Mouse (Mus musculus): ENCODE measurements at regions not wholly inside any gene's neighbourhood (a gene's known extent, or its start where the extent isn't known, plus 50 kb on each side); places are given as distances from the start of the nearest gene placed in this dataset.

DNA sequence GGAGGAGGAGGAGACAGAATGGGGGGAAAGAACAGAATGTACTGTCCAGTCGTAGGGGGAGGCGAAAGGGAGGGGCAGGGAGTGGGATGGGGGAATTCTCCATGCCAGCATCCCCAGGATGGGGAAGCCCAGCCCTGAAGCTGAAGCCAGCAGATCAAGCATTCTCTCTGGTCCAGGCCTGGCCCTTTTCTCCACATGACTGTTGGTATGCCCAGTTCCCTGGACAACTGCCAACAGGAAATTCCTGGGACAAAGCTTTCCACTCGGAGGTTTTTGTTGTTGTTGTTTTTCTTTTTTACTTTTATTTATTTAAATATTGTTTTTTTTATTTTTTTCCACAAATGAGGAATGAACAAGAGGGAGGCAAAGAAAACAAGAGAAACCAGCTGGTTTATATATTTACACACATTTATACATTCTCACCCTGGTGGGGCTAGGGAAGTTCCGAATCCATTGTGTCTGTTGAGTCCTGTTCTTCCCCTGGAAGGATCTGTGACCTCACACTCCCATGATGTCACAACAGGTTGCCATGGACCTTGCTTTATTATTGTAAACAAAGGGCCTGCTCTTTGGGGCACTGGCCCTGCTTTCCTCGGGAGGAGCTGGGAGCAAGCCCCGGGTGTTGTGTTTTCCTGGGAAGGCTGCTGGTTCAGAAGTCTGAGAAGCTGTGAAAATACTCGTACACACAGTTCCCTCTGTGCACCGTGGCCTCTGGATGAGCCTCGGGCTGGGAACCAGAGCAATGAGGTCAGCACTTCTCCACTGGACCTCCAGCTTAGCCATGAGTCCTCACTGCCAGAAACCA lies 135.5 kb upstream of the Med13l start:
- DNase-seq (ENCODE audit: low spot score in 2 of 2) = no peak

DNA sequence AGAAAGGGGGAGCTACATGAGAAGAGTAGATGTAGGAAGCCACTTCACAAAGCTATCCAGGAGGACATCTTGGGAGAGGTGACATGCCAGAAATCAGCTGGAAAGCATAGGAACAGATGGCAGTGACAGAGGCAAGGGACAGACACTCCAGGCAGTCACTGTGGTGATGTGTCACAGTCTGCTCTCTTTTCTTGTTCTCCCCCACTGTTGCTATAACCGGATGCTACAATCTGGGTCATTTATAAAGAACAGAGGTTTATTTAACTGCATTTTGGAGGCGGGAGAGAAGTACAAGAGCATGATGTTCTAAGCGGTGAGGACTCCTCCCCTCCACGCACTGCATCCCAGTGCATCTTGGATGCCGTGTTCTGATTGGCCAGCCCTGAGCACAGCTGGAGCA lies 133.8 kb upstream of the Med13l start:
- no peak for DNase-seq (ENCODE audit: low spot score in 2 of 2)

- DNase-seq (ENCODE audit: low spot score in 2 of 2) = no peak
Measured at GRCm38 (mm10) chr5:118428323-118429095, 132.0 kb upstream of the Med13l start.

DNA sequence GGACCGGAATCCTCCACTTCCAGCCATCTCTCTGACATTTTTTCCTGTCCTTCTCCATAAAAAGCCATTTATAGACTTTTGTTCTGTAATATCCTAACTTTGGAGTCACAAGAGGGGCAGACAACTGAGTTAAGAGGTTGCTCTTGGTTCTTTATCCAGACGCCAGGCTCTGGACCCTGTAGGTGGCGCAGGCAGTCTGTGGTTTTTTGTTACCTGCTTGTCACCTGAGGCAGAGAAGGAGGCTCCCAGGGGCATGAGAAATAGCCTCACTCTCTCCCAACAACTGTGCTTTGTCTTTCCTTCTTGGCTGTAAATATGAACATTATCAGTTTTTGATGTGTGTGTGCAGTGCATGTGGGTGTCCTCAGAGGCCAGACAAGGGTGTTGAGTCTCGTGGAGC lies 126.9 kb upstream of the Med13l start:
- DNase-seq (ENCODE audit: low spot score in 2 of 2) = no peak

DNA sequence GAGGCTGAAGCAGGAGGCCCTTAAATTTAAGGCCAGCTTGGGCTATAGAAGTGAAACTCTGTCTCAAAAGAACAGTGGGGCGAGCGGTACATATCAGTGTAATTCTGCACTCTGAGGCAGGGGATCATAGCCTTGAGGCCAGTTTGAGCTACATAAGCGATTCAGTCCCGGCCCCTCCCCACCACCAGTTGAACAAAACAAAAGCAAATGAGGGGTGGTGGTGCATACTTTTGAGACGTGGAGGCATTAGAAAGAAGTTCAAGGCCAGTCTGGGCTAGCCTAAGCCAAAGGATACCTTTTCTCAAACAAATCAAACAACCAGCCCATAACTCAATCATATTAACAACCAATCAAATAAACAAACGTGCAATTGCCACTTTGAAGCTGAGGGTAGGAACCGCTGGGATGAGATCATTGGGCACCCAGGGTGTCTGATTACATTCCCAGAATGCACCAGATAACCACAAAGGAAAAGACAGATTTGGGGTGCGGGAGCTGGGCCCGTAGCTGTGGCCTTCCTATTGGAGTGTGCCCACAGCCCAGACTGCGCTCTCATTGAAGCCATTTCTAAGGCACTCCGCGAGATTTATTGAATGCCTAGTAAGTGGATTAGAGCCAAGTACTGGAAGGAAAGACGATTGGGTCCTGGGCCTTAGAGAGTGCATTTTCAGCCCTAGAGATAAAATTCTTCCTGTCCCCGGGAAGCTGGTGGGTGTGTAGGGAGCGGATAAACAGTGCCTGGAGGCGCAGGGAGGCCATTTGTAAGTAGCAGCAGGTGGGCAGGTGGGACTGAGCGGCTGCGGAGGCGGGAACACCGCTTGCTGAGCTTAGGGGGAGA lies 125.5 kb upstream of the Med13l start:
- no peak for DNase-seq (ENCODE audit: low spot score in 2 of 2)

- DNase-seq (ENCODE audit: low spot score in 2 of 2) = no peak
Measured at GRCm38 (mm10) chr5:118435556-118435950, 124.9 kb upstream of the Med13l start.

DNA sequence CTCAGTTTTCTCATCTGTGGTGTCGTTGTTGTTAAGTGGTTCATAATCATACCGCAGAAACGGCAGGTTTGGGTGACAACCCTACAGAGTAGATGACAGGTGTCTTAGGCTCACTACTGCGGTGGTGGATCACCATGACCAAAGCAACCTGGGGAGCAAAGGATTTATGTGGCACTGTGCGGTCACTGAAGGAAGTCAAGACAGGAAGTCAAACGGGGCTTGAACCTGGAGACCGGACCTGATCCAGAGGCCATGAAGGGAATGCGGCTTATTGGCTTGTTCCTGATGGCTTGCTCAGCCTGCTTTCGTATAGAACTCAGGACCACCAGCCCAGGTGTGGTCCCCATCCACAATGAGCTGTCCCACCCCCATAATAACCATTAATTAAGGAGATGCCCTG lies 124.4 kb upstream of the Med13l start:
- DNase-seq (ENCODE audit: low spot score in 2 of 2) = no peak

DNA sequence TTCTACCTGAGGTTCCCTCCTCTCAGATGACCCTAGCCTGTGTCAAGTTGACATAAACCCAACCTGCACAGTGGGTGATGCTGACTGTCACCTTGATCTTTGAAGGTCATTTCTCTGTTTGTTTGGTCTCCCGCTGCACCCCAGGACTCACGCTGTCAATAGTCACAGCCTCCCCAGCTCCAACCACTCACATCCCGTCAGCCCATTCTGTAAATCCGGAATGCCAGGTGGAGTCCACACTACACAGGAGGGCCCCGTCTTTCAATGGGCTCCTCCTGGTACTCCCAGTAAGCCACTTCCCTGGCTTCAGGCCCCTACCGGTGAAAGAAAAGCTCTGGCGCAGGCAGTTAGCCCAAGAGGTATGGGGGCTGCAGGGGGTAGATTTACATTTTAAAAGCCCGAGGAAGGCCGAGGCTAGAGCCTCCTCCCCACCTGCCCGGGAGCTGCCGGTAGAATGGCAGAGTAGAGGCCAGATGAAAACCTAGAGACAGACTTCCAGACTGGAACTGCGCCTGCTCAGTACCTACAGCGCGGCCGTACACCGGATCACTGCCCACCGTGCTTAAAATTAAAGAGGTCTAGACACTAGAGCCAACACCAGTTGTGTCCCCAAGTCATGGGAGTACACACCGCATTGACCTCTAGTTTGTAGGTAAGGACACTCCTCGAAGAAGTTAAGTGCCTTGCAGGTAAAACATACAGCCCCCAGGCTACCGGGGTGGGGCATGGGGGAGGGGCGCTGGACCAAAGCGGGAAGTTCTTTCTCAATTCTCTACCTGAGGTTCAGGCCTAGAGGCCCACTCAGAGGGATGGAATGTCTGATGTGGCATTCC lies 123.8 kb upstream of the Med13l start:
- no peak for DNase-seq (ENCODE audit: low spot score in 2 of 2)

GRCm38 (mm10) chr5:118437307-118437610 lies 123.2 kb upstream of the Med13l start:
- DNase-seq (ENCODE audit: low spot score in 2 of 2) = no peak

DNA sequence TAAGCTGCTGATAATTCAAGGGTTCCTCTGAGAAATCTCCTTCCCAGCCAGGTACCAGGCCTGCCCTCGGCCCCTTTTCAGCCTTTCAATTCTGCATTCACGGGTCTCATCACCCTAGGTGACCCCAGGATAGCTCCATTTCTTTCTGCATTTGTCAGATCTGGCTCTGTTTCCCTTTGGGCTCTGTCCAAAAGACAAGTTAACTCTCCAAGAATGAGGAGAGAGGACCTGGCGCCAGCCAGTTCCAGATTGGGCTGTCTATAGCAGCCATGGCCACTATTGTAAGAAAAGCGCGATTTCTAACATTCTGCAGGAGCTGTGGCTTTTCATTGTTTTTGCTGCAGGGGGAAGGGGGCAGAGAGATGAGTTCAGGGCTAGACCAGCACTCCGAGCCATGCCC lies 122.5 kb upstream of the Med13l start:
- no peak for DNase-seq (ENCODE audit: low spot score in 2 of 2)

DNA sequence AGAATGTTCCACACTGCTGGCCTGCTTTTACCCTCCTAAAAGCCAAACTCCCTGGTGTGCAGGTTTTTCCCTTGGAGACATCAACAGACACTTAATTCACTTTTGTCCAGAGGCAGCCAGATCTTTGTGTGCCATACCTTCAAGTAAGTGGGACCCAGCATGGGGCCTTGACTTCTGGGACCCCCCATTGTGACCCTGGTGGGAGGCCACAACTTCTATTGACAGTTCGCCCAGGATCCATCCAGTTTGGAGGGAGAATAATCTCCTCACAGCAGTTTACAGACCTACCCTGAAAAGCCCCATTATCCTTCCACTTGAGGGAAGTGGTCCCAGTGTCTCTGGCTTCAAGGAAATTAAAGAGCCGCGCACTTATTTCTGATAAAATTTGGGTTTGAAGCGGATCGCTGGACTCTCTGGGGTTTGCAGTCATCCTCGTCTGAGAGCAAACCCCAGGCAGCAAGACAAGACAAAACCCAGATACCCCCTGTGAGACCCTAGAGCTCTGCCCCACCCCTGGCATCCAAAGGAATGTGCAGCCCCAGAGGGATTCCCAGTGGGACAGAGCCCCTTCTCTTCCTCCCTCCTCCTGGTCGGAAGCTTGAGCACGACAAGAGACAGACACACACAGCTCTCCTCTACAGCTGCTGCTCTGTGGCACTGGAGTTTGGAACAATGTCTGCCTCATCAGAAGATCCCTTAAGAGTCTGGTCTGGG lies 115.8 kb upstream of the Med13l start:
- no peak for DNase-seq (ENCODE audit: low spot score in 2 of 2)

DNA sequence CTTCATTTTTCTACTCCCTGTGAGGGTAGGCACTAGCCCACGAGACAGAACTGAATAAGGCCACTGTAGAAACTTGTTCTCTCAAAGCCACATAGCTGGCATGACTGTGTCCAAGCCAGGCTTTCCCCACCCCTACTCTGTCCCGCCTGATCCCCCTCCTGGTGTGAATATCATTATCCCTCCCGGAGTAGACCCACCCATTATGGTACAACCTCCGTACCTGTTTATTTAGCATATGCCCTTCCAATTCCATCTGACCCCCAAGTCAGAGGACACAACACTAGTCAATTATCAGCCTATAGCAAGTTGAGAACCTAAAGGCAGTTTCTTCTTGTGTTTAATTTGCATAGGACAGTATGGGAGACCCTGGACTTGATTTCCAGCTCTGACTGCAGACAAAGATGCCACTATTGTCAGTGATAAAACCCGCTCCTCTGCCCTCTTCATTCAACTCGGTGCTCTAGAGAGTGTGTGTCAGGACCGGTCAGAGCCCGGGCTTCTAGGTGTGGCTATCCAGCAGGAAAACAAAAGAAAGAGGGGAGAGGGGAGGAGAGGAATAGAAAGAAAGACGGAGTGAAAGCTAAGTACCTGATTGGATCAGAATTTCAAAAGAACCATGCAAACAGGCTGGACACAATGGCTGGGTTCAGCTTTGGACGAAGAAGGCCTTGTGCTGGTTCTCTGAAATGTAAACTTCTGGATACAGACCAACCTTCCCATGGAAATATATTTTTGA lies 115.1 kb upstream of the Med13l start:
- DNase-seq (ENCODE audit: low spot score in 2 of 2) = no peak

- no peak for DNase-seq (ENCODE audit: low spot score in 2 of 2)
Measured at GRCm38 (mm10) chr5:118445988-118446280, 114.5 kb upstream of the Med13l start.

DNA sequence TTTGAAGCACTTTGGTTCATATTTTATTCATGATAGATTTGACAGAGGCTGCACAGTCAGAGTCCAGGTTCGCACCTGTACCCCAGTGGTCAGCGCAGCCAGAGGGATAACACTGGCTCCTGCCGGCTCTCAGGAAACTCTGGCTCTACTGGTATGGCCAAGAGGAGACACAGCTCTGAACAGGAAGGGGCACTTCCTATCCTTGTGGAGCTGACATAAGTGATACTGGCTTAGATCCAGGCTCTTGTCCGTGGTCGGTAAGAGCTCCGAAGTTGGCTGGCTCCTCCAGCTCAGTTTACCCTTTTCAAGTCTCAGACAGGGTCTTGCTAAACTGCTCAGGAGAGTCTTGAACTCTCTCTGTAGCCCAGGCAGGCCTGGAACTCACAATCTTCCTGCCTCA lies 113.6 kb upstream of the Med13l start:
- no peak for DNase-seq (ENCODE audit: low spot score in 2 of 2)

GRCm38 (mm10) chr5:118447366-118447765 lies 113.1 kb upstream of the Med13l start:
- DNase-seq (ENCODE audit: low spot score in 2 of 2) = no peak

DNA sequence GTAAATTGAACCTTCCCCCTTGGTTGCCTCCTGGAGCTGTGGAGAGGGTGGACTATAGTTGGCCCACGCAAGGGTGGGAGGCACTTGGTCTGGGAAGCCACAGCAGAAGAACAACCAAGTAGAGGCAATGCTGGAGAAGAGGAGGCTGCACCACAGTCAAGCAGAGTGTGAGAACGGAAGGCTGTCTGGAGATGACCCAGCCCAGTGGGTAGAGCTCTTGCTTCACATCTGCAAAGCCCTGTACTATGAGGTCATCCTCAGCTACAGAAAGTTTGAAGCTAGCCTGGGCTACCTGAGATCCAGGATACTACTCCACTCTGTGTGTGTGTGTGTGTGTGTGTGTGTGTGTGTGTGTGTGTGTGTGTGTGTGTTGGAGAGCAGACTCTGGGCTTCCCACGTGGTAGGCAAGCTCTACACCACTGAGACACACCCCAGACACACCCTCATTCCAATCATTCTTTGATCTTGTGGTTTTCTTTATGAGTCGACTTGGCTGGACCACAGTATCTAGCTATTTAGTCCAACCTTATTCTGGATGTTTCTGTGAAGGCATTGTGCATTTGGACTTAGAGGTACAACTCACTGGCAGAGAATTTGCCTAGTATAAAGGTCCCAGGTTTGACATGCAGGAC lies 111.5 kb upstream of the Med13l start:
- DNase-seq (ENCODE audit: low spot score in 2 of 2) = no peak

GRCm38 (mm10) chr5:118449893-118450292 lies 110.6 kb upstream of the Med13l start:
- DNase-seq (ENCODE audit: low spot score in 2 of 2) = no peak

DNA sequence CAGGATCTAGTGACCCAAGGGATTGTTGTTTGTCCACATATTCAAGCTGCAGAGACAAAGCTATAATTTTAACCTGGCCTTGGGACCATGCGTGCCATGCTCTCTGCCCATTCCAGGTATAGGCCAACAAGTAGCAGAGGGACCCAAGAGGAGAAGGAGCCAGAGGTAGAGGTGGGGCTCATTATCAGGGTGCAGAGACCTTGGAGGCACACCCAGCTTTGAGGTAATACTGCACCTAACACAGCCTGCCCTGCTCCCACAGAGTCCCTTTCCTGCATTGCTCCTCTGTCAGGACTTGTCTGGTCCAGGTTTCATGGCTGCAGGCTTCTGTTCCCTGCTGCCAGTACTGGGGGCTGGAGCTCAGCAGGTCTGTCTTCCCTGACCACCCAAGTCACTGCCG lies 108.4 kb upstream of the Med13l start:
- DNase-seq (ENCODE audit: low spot score in 2 of 2) = no peak

GRCm38 (mm10) chr5:118454096-118454495 lies 106.4 kb upstream of the Med13l start:
- DNase-seq (ENCODE audit: low spot score in 2 of 2) = no peak

All from frontal cortex, postnatal 25 days (tissue).